Mouse (Mus musculus) heart, embryonic 10.5 days (tissue): ENCODE measurements around the gene Olfr201. TPM values are rescaled to one million over a fixed set of nuclear protein-coding genes. Genes with fewer than 3 reads are reported as not detected.
"Not testable (repeated sequence)": the region's sequence is repeated elsewhere in the genome, so short reads cannot be mapped to it uniquely, and the experiment has no call there.

ENCODE experiments used
- DNase-seq: peaks from one replicate; pipeline ENCODE4 v3.0.0-alpha.2; 2017; ENCODE audit warnings: low spot score
- H3K27ac ChIP-seq: fragments of 300-500 bp; sonication (generic); 2 replicates; pipeline ENCODE4 v1.5.1; 2016; ENCODE audit warnings: mild to moderate bottlenecking
- H3K27me3 ChIP-seq: fragments of 300-500 bp; sonication (generic); 2 replicates; pipeline ENCODE4 v1.6.1; 2016; ENCODE audit warnings: mild to moderate bottlenecking; ENCODE audit not compliant: poor library complexity, insufficient read depth, severe bottlenecking
- H3K36me3 ChIP-seq: fragments of 300-500 bp; sonication (generic); 2 replicates; pipeline ENCODE4 v1.6.1; 2016; ENCODE audit warnings: mild to moderate bottlenecking, moderate library complexity
- H3K4me1 ChIP-seq: fragments of 300-500 bp; sonication (generic); 2 replicates; pipeline ENCODE4 v1.6.1; 2016; ENCODE audit warnings: mild to moderate bottlenecking
- H3K4me3 ChIP-seq: fragments of 300-500 bp; sonication (generic); 2 replicates; pipeline ENCODE4 v1.5.1; 2016; ENCODE audit warnings: mild to moderate bottlenecking, moderate library complexity
- H3K9me3 ChIP-seq: fragments of 300-500 bp; sonication (generic); 2 replicates; pipeline ENCODE4 v1.6.1; 2016; ENCODE audit warnings: mild to moderate bottlenecking, moderate library complexity
- WGBS: fragments of 180-500 bp; shearing (Covaris S2); methylation state at CpG from one replicate; pipeline ENCODE4 v1.1.7; 2016; 5-methylcytosine and 5-hydroxymethylcytosine counted together
- polyA plus RNA-seq: library from polyadenylated mRNA; unstranded; fragments of >200 nt; fragmentation: Nextera tagmentation; extraction: Ambion mirVana; gene quantifications from 2 replicates; pipeline ENCODE4 v1.2.1, GENCODE M21; 2016

The Olfr201 gene
- polyA plus RNA-seq = not detected in 2 replicates

- H3K27me3 ChIP-seq, H3K4me3 ChIP-seq, H3K9me3 ChIP-seq, H3K4me1 ChIP-seq, DNase-seq, H3K36me3 ChIP-seq, H3K27ac ChIP-seq: not testable (repeated sequence)
- 81% methylated on average over 4 of the region's 4 CpGs for WGBS
These were observed at the start of gene Olfr201 for GRCm38 (mm10) chr16:59272532-59272931. Gene Olfr201 (minus strand): TSS chr16:59272632.

- H3K36me3 ChIP-seq = no peaks in the 10 kb centered on the region
- no peaks in the 10 kb centered on the region for H3K4me1 ChIP-seq
- no peak within 1 kb of the TSS for H3K27ac ChIP-seq
- H3K9me3 ChIP-seq = no peaks in the 10 kb centered on the region
- no peaks in the 10 kb centered on the region for H3K27me3 ChIP-seq
- H3K4me3 ChIP-seq = no peak within 1 kb of the TSS
- DNase-seq = no peak
These were observed 45.7 kb upstream of the Olfr201 start, which contains the start of gene Olfr204 for GRCm38 (mm10) chr16:59318148-59318547. Gene Olfr204 (minus strand): TSS chr16:59318248.

- Histone ChIP-seq H3K36me3 (no peaks in the 10 kb centered on the region), H3K4me1 (no peaks in the 10 kb centered on the region), H3K27me3 (no peaks in the 10 kb centered on the region), H3K9me3 (no peaks in the 10 kb centered on the region), H3K27ac (no peak within 1 kb of the TSS), H3K4me3 (no peak within 1 kb of the TSS)
- DNase-seq = no peak
- 85% methylated on average over 2 of the region's 2 CpGs for WGBS
These were observed 26.1 kb upstream of the Olfr201 start, which contains the start of gene Olfr203 for GRCm38 (mm10) chr16:59298581-59298980. Gene Olfr203 (plus strand): TSS chr16:59298881.

- not testable (repeated sequence) for DNase-seq, H3K9me3 ChIP-seq, H3K27me3 ChIP-seq, H3K36me3 ChIP-seq, H3K27ac ChIP-seq, H3K4me1 ChIP-seq, H3K4me3 ChIP-seq
- 72% methylated on average over 9 of the region's 9 CpGs for WGBS
These were observed 15.1 kb upstream of the Olfr201 start for GRCm38 (mm10) chr16:59287576-59287975.

- no peak within 1 kb of the TSS for H3K27ac ChIP-seq
- no peak within 1 kb of the TSS for H3K4me3 ChIP-seq
- H3K36me3 ChIP-seq = no peaks in the 10 kb centered on the region
- H3K9me3 ChIP-seq = no peaks in the 10 kb centered on the region
- WGBS = 81% methylated on average over 1 of the region's 1 CpGs
- no peaks in the 10 kb centered on the region for H3K27me3 ChIP-seq
- DNase-seq = no peak
- no peaks in the 10 kb centered on the region for H3K4me1 ChIP-seq
These were observed 14.3 kb upstream of the Olfr201 start, which contains the start of gene Olfr202 for GRCm38 (mm10) chr16:59286693-59287092. Gene Olfr202 (minus strand): TSS chr16:59286793.

- no peaks in the 10 kb centered on the region for H3K9me3 ChIP-seq
- no peaks in the 10 kb centered on the region for H3K36me3 ChIP-seq
- H3K27me3 ChIP-seq = no peaks in the 10 kb centered on the region
- no peak for DNase-seq
- WGBS = 67% methylated on average over 1 of the region's 1 CpGs
- H3K4me1 ChIP-seq = no peaks in the 10 kb centered on the region
- H3K4me3 ChIP-seq = no peak overlapping the region
- H3K27ac ChIP-seq = no peak overlapping the region
These were observed 11.0 kb upstream of the Olfr201 start for GRCm38 (mm10) chr16:59283476-59283875.

GRCm38 (mm10) chr16:59280542-59280941 is 8.1 kb upstream of the Olfr201 start:
- no peaks in the 10 kb centered on the region for H3K27me3 ChIP-seq
- WGBS = 45% methylated on average over 3 of the region's 3 CpGs
- no peak overlapping the region for H3K27ac ChIP-seq
- H3K4me1 ChIP-seq = no peaks in the 10 kb centered on the region
- no peaks in the 10 kb centered on the region for H3K36me3 ChIP-seq
- no peak for DNase-seq
- H3K9me3 ChIP-seq = no peaks in the 10 kb centered on the region
- no peak overlapping the region for H3K4me3 ChIP-seq

GRCm38 (mm10) chr16:59269097-59269496 is 3.3 kb downstream of the Olfr201 start:
- H3K27me3 ChIP-seq, H3K4me1 ChIP-seq, H3K36me3 ChIP-seq, H3K9me3 ChIP-seq, H3K27ac ChIP-seq, DNase-seq, H3K4me3 ChIP-seq: not testable (repeated sequence)
- WGBS = 71% methylated on average over 4 of the region's 4 CpGs

GRCm38 (mm10) chr16:59249684-59250083 is 22.7 kb downstream of the Olfr201 start:
- Histone ChIP-seq H3K36me3 (no peaks in the 10 kb centered on the region), H3K9me3 (no peaks in the 10 kb centered on the region; the same call in 1 of the 2 replicates), H3K4me1 (no peaks in the 10 kb centered on the region), H3K27ac (no peak overlapping the region), H3K4me3 (no peak overlapping the region), H3K27me3 (no peaks in the 10 kb centered on the region)
- 80% methylated on average over 17 of the region's 17 CpGs for WGBS
- DNase-seq = no peak

GRCm38 (mm10) chr16:59219667-59220066 is 52.8 kb downstream of the Olfr201 start, which contains the start of gene Olfr199:
Gene Olfr199 (minus strand): TSS chr16:59219767.
- not testable (repeated sequence) for DNase-seq, H3K27ac ChIP-seq, H3K4me3 ChIP-seq, H3K4me1 ChIP-seq, H3K27me3 ChIP-seq, H3K9me3 ChIP-seq, H3K36me3 ChIP-seq
- 61% methylated on average over 1 of the region's 1 CpGs for WGBS

- H3K9me3 ChIP-seq, H3K27me3 ChIP-seq, H3K36me3 ChIP-seq, DNase-seq, H3K4me3 ChIP-seq, H3K27ac ChIP-seq, H3K4me1 ChIP-seq: not testable (repeated sequence)
- 80% methylated on average over 3 of the region's 3 CpGs for WGBS
These were observed 54.6 kb downstream of the Olfr201 start for GRCm38 (mm10) chr16:59217861-59218260.

Other genes with a start within 250 kb of the Olfr201 start
- gene Olfr186, start 242.3 kb downstream of the Olfr201 start, polyA plus RNA-seq = not detected in 2 replicates
- not detected in 2 replicates for gene Olfr187, start 232.9 kb downstream of the Olfr201 start, polyA plus RNA-seq
- gene Olfr190, start 194.6 kb downstream of the Olfr201 start, polyA plus RNA-seq = not detected in 2 replicates
- gene Olfr191, start 182.8 kb downstream of the Olfr201 start, polyA plus RNA-seq = not detected in 2 replicates
- not detected in 2 replicates for gene Olfr193, start 160.8 kb downstream of the Olfr201 start, polyA plus RNA-seq
- gene Olfr194, start 151.6 kb downstream of the Olfr201 start, polyA plus RNA-seq = not detected in 2 replicates
- gene Olfr195, start 125.6 kb downstream of the Olfr201 start, polyA plus RNA-seq = not detected in 2 replicates
- not detected in 2 replicates for gene Olfr196, start 102.2 kb downstream of the Olfr201 start, polyA plus RNA-seq
- gene Olfr198, start 69.1 kb downstream of the Olfr201 start, polyA plus RNA-seq = not detected in 2 replicates
- gene Olfr199, start 52.9 kb downstream of the Olfr201 start, polyA plus RNA-seq = not detected in 2 replicates
- not detected in 2 replicates for gene Olfr202, start 14.2 kb upstream of the Olfr201 start, polyA plus RNA-seq
- not detected in 2 replicates for gene Olfr203, start 26.2 kb upstream of the Olfr201 start, polyA plus RNA-seq
- gene Olfr204, start 45.6 kb upstream of the Olfr201 start, polyA plus RNA-seq = not detected in 2 replicates
- gene Olfr205, start 58.5 kb upstream of the Olfr201 start, polyA plus RNA-seq = not detected in 2 replicates
- not detected in 2 replicates for gene Olfr206, start 76.6 kb upstream of the Olfr201 start, polyA plus RNA-seq
- gene Olfr209, start 91.4 kb upstream of the Olfr201 start, polyA plus RNA-seq = not detected in 2 replicates
- gene Gabrr3, start 134.7 kb upstream of the Olfr201 start, polyA plus RNA-seq = not detected in 2 replicates
- gene Riox2, start 199.1 kb upstream of the Olfr201 start, polyA plus RNA-seq = 35.8 and 40.0 TPM in 2 replicates